Mouse (Mus musculus): Measurements from ENCODE around the gene Yif1a.

Gene Yif1a

DNA sequence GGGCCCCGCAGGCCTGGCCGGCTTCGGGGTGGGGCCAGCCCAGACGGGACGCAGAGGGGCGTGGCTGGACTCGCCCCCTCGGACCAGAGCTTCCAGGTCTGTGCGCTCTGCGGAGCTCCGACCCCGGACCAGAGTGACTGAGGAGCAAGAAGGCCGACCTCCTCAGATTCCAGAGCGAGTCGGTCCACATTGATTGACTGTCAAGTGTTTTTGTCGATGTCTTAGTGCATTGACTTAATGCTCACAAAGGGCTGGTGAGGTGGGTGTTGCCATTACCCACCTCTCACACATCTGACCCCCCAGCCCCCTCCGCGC is 30.0 kb downstream of the Yif1a start, which contains the start of gene Klc2:
Klc2 (minus strand) TSS at position 177 of the 315 bp plus-strand sequence.
- no peak for DNase-seq (ENCODE audit: low spot score)

DNA sequence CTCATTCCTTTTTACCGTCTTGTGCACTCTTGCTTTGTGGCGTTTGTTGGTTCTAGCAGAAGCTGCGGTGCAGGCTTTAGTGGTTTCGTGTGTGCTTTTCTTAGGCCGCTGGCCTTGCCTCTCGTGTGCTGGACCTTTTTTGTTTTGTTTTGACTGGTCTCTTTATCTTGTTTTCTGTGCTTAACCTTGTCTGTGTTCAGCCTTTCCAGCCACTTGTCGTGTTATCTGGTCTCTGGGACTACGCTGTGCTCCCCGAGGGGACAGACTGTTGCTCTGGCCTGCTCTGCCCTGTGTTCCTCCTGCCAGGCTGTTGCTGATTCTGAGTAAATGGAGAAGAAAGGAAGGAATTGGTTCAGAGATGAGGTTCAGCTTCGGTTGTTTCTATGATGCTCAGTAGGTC is 34.2 kb downstream of the Yif1a start:
- no peak for DNase-seq (ENCODE audit: low spot score)

DNA sequence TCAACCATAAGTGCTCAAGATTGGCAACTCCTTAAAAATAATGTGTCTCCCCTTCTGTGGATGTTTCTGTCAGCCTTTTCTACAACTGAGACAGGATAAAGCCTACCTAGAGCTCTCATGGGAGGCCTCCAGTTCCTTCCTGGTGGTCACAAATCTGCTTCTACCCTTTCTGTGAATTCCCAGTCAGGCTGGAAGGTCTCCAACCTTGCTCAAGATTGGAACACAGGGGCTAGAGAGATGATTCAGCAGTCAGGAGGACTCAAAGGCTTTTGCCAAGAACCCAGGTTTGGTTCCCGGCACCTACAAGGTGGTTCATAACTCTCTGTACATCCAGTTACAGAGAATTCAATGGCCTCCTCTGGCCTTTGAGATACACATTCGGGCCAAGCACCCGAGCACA is 34.9 kb downstream of the Yif1a start:
- no peak for DNase-seq (ENCODE audit: low spot score)

DNA sequence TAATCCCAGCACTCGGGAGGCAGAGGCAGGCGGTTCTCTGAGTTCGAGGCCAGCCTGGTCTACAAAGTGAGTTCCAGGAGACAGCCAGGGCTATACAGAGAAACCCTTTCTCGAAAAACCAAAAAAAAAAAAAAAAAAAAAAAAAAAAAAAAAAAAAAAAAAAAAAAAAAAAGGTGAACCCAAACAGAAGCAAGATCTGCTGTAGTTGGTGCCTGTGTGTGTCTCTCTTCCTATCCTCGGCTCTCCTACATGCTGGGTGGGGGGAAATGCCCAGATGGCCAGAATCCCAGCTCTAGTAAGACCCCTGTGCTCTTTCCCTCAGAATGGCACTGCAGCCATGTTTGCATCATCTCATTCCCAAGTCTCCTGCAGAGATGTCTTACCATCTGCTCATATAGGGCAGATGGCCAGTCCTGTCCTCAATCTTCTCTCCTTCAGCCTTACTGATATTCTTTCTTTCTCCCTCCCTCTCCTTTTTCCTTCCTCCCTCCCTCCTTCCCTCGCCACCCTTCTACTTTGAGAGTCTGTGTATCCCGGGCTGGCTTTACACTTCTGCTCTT is 35.8 kb downstream of the Yif1a start:
- DNase-seq (ENCODE audit: low spot score), result no peak

DNA sequence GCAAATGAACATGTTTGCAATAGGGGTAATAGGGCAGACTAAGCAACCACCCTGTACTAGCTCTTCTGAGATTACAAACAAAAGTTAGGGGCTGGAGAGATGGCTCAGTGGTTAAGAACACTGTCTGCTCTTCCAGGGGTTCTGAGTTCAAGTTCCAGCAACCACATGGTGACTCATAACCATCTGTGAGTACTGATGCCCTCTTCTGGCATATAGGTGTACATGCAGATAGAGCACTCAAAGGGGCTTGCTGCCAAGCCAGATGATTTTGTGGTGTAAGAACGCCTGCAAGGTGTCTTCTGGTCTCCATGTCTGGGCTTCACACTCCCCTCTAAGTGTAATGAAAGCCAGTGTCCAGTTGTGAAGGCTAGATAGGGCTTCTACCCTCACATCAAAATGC is 41.4 kb downstream of the Yif1a start:
- no peak for DNase-seq (ENCODE audit: low spot score)

DNA sequence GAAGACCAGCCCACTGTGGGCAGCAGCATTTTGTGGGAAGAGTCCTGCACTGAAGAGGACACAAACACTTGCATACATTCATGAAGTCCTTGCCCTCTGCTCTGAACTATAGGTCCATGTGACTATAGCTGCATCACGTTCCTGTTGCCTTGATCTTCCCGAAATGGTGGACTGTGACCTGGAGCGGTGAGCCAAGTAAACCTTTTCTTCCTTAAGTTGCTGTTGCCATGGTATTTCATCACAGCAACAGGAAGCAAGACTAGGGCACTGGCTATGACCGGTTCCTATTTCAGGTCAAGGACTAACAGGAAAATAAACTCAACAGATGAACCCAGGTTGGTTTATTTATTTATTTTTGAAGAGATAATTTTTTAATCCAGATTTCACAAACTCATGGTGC is 42.9 kb downstream of the Yif1a start:
- DNase-seq (ENCODE audit: low spot score), result peak; percentile 81

DNA sequence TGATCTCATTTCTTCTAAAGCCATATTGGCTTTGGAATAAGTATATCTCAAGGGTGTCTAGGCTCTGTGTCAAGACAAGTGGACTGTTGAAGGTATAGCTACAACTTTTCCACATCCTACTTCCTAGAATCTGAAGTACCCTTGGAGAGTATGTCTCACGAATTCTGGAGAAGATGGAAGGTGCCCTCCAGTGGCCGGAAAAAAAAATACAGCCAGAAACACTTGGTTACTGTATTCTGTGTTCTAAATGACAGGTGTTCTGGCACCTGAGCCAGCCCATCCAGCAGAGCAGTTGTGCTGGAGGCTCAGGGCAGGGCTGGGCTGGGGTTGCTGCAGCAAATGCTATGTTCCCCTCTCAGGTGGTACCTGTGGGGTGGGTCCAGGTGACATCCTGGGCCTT is 51.3 kb downstream of the Yif1a start:
- DNase-seq (ENCODE audit: low spot score), result peak; percentile 23
